Mouse (Mus musculus) spleen, adult 2 months (tissue): ENCODE results near the gene Skor1.

Source experiments
- CTCF ChIP-seq: fragments of 200-500 bp; IDR thresholded peaks from 2 replicates; pipeline ENCODE4 v1.5.1; 2011; ENCODE audit warnings: mild to moderate bottlenecking, inconsistent platforms; ENCODE audit not compliant: insufficient read depth, insufficient read length, insufficient replicate concordance; ENCODE audit errors: extremely low read depth
- POLR2A ChIP-seq: fragments of 200-500 bp; IDR thresholded peaks from 2 replicates; pipeline ENCODE4 v1.6.1; 2011; ENCODE audit warnings: low read depth, low read length, inconsistent platforms

DNA sequence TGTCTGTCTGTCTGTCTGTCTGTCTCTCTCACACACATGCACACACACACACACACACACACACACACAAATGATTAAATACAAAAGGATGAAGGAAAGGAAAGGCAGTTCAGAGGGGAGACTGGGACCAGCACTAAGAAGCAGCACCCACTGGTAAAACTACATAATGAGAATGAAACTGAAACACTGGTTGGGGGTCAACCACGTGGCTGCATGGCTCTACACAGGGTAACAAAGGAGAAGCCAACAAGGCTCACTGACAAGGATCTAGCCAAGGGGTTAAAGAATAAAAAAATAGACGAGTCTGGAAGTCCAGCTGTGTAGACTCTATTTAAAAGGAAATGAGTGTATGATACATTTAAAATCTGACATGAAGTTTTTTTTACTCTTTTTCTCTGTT is 23.2 kb upstream of the Skor1 start:
- TF ChIP-seq POLR2A, result no peak
- no peak for TF ChIP-seq CTCF
